Mouse (Mus musculus): ENCODE measurements around the gene Nckap5.

The Nckap5 gene

DNA sequence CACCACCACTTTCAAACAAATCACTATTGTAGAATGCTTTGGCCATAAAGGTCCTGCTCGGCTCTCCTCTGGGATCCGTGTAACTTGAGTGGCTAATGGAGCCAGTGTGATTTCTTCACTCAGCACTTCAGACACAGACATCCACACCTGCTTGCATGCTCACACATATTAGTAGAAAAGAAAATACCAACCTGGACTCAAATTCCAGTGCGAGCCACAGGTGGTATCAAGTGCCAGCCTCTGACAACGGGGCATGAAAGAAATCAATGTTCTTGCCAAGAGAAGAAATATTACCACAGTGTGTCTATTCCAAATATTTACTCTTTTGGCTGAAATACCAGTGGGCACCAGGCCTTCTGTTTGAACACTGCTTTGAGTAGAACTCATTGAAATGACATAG lies 208.6 kb downstream of the Nckap5 start:
- in situ Hi-C loops (cut with MboI, MseI) = no loop called here

DNA sequence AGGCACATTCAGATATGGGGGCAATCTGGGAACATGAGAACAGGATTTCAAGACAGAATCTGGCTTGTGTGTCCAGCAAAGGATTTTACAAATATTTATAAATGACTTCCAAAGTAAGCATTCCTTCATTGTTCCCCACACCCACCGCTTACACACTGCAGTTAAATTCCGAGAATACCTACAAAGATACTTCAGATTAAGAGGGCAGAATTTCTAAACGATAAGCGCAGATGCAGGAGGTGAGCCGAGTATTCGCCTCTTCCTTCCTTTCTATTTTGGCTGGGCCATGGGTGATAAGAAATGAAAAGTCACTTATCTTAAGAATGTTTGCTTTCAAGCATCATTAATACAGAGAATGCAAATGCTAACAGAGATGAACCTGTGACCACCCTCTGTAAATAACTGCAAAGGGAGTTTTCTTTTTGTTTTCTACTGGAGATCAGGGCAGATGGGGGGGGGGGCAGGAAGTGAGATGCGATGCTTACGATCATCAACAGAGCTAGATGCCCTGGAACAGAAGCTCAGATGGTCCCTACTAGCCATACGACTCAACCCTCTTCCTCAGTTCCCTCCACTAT lies 213.0 kb downstream of the Nckap5 start:
- in situ Hi-C loops (cut with MboI, MseI) = no loop called here

- in situ Hi-C loops (cut with MboI, MseI) = no loop called here
Measured at GRCm38 (mm10) chr1:126616964-126617363, 213.6 kb downstream of the Nckap5 start.

DNA sequence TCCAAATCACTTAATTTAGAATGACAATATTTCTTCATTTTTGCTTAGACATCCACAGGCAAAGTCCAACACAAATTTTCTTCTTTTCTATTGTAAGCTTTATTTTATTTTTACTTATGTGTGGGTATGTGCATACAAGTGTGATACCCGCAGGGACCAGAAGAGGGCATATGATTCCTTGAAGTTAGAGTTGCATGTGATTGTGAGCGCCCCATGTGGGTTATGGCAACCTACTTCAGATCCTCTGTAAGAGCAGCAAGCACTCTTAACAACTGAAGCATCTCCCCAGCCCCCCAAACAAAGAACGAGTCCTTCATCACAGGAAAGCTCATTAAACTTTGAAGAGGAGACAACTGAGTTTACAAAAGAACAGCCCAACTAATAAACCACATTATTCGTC lies 217.7 kb downstream of the Nckap5 start:
- in situ Hi-C loops (cut with MboI, MseI) = no loop called here

GRCm38 (mm10) chr1:126608586-126608985 lies 222.0 kb downstream of the Nckap5 start:
- in situ Hi-C loops (cut with MboI, MseI) = no loop called here

- in situ Hi-C loops (cut with MboI, MseI) = no loop called here
Measured at GRCm38 (mm10) chr1:126606189-126607080, 224.2 kb downstream of the Nckap5 start.

GRCm38 (mm10) chr1:126604551-126604950 lies 226.0 kb downstream of the Nckap5 start:
- in situ Hi-C loops (cut with MboI, MseI) = no loop called here

DNA sequence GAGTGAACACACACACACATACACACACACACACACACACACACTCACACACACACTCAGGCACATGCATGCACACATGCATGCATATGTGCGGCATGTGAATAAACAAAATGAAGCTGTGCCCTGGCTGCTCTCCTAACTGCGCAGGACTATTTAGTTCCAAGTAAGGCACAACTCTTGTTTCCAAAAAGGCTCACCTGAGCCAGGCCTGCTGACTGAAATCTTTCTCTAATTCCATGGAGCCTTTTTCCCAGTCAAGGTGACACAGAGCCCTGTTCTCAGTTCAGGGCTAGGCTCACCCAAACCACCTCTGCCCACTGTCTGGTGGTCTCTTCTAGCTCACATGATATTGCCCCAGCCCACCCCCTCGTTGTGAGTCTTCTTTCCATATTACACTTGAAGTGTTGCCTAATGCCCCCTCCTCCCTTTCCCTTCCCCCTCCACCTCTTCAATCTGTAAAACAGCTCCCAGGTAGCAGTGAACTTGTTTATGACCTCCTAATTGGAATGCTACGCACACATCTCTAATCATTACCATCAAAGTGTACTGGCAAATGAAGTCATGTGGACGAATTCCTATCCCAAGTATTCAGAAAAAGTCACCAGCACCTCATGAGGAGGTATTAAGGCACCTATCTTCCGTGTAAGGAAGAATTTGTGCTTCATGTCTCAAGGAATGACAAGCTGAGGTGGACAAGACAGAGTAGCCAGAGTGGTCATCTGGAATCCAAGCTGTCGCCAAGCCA lies 226.7 kb downstream of the Nckap5 start:
- in situ Hi-C loops (cut with MboI, MseI) = no loop called here

GRCm38 (mm10) chr1:126600596-126600995 lies 230.0 kb downstream of the Nckap5 start:
- in situ Hi-C loops (cut with MboI, MseI) = no loop called here

DNA sequence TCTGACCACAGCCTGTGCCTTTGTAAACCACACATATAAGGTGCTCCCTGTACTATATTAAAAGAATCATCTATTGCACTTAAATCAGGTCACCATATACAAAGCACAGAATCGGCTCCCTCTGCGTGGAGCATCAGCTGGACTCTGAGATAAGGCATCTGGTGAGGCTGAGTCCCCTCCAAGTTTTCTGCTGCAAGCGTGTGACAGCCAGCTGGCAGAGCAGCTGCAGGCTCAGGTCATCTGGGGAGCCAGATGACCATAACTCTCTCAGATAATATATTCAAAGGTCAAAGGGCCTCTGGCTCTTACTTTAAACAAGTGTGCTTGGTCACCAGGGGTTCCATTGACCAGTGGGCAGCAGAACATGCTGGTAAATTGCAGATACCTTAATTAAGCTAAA lies 233.2 kb downstream of the Nckap5 start:
- in situ Hi-C loops (cut with MboI, MseI) = loop anchor here (10.0 kb wide), 1 partner anchor 337 kb away; no protein-coding TSS in a partner anchor

DNA sequence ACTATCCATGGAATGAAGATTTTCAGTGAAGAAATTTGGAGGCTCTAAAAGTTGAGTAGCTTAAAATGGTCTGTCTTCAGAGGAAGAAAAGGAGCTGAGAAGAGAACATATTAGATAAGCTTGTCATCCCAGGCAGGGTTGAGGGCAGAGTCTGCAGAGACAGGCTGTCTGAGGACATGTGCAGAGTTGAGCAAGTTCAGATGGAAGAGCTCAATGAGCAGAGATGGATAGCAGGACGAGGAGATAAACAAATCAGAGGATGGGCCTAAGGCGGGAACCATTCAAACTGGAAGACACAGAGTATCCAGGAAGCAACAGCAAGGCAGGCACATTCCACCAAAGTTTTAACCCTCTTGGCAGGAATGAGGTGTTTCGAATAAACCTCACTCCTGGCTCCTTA lies 235.8 kb downstream of the Nckap5 start:
- in situ Hi-C loops (cut with MboI, MseI) = loop anchor here (10.0 kb wide), 1 partner anchor 340 kb away; no protein-coding TSS in a partner anchor

DNA sequence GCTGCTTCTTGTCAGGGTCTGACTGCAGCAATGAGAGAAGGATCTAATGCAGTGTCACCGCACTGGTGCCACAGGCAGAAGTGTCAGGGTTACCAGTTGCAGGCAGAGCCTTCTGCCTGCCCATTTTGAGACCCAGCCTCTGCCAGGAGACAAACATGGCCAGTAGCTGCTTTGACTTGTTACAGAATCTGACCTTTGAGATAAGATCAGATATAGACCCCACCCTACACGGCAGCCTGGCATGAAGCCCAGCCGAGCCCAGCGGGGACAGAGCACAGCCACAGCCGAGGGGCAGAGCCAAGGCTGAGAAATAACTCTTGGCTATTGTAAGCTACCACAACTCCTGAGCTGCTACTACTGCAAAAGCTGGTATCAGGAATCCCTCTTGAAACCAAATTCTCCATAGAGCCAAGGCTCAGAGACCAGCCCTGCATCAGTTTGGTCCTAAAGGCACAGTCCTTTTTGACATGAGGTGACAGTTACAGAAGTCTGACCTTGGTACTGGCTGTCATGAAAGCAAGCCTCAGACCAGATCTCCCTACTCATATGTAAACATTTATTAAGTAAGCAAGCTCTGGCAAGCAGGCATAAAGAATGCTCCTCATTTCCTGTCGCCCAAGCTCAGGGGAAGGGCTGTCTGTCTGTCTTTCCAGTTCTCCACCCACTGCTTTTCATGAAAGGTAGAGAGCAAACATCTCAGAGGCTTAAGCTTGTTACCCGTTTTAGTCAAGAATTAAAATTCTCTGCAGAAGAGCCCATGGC lies 237.4 kb downstream of the Nckap5 start:
- in situ Hi-C loops (cut with MboI, MseI) = loop anchor here (10.0 kb wide), 1 partner anchor 342 kb away; no protein-coding TSS in a partner anchor

DNA sequence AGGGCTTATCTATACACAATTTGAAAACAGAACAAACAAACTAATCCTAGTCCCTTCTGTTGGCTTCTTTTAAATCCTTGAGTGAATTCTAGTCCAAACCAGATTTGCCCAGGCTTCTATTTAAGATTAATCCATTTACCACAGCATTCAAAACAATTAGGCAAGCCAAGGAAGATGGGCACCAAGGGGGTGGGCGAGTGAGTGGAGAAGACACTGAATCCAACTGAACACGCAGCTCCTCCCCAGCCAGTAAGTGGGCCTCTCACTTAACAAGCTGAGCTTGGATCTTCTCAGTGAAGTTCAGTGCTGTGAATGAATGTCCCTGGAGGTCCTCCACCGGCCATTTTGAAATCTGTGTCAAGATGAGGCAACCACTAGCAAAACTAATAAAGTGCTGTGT lies 239.7 kb downstream of the Nckap5 start:
- in situ Hi-C loops (cut with MboI, MseI) = loop anchor here (10.0 kb wide), 1 partner anchor 344 kb away; no protein-coding TSS in a partner anchor

DNA sequence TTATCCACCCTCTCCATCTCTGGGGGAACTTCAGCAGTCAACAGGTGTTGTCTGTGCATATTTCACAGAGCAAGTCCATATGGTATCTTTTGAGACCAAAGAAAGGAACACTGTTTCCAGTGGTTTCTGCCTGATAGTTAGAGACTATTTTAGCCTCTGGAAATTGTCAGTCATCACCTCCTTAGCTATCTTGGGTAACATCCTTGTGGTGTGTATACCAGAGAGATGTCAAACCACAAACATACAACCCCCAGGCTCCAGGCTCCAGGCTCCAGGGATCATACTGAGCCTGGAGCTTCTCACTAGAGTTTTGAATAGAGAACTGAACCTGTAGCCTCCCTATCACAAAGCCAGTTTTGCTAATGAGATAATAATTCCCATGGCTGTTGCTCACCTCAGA lies 252.4 kb downstream of the Nckap5 start:
- in situ Hi-C loops (cut with MboI, MseI) = no loop called here

- in situ Hi-C loops (cut with MboI, MseI) = no loop called here
Measured at GRCm38 (mm10) chr1:126574295-126574694, 256.3 kb downstream of the Nckap5 start.

DNA sequence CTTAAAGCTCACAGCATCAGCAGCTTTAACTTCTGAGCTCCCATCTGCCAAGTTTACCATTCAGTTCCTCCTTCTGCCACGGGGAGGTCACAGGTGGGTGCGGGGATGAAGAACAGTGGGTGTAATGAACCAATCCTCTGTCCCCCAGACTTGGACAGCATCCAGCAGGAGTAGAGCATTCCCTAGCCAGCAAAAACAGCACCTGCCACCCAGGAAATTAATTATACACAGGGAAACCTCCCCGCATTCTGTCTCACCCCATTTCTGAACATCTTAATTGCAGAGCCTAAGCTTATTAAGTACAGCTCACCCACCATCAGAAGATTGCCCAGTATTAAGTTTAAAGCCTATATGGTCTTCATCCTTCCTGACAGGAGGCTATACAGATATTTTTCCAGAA lies 256.9 kb downstream of the Nckap5 start:
- in situ Hi-C loops (cut with MboI, MseI) = no loop called here

DNA sequence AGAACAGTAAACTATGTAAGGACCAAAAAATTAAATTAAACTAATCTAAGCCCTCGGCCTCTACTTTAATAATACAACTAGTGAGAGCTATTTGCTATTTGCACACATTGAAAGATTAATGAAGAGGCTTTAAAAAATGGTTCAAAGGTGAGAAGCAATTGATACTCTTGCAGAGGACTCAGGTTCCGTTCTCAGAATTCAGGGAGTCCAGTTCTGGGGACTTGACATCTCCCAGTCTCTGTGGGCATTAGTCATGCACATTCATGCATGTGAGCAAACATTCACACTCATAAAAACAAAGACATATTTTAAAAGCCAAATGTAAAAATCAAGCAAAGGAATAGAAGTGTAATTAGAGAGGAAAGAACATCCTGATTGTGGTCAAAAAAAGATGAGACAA lies 257.5 kb downstream of the Nckap5 start:
- in situ Hi-C loops (cut with MboI, MseI) = no loop called here

DNA sequence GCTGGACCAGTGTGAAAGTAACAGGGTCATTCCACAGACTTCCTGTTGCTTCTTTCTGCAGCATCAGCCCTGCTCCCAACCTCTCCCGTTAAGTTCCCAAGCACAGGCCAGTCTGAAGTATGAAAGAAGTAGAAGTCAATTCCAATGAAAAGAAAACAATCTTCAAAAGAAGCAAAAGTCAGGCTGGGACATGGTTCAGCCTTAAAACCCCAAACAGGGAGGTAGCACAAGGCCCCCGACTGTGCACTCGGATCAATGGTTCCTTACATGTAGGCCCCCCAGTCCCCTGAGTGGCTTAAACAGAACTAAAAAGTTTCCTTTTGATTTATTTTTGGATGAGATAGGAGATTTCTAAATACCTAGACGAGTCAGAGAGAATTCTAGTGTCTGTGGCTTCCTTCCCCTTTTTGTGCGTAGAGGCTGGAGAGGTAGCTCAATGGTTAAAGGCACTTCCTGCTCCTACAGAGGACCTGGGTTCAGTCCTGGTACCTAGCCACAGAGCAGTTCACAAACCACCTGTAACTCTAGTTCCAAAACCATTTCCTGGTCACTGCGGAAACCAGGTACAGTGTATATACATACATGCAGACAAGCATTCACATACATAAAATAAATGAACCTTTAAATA lies 260.9 kb downstream of the Nckap5 start:
- in situ Hi-C loops (cut with MboI, MseI) = no loop called here

DNA sequence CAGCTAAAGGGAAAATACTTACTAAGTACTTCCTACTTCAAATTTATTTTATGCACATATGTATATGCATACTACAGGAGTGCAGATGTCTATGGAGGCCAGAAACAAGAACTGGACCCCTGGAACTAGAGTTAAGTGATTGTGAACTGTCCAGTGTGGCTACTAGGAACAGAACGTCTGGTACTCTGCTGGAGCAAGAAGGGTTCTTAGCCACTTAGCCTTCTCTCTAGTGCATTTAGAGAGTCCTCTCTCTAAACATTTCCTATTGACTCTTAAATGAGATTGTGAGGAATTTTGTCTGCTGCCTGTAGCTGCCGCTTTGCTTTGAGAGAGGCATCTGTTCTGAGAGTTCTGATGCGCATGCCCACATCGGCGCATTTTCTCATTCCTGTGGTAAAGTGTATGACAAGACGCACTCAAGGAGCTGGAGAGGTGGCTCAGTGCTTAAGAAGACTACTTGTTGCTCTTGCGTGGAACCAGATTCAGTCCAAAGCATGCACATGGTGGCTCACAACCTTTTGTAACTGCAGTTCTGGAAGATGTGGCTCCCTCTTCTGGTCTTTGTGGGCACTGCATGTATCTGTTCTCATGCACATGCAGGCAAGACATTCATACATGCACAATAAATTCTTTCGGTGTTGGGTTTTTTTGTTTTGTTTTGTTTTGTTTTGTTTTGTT lies 261.9 kb downstream of the Nckap5 start:
- in situ Hi-C loops (cut with MboI, MseI) = no loop called here

GRCm38 (mm10) chr1:126565151-126565725 lies 265.4 kb downstream of the Nckap5 start:
- in situ Hi-C loops (cut with MboI, MseI) = no loop called here
